In genomic region chr3:49699951-49700350, GRCm38 (mm10) we compare ENCODE assay signal across 23 mouse cellular contexts. TPM values are rescaled to one million over a fixed set of nuclear protein-coding genes. Genes with fewer than 3 reads are reported as not detected.
A peak's percentile ranks its signal among the peaks of the same experiment; 100 is the strongest.
DNase-seq lines count a peak whose midpoint lies in the region; ATAC-seq and TF ChIP-seq lines count a peak whose summit lies in the region.
"Had no signal": no experiment of that assay in that cellular context is flagged by ENCODE, and none has a peak within 500 bp of the region (broad histone marks: within the 10 kb centered on the region; RNA-seq: fewer than 3 reads in every experiment).

No protein-coding gene starts in this region.

- TF ChIP-seq CTCF in brain, embryonic 14.5 days (IDR thresholded peaks at IDR 0.05; ENCODE audit: borderline replicate concordance, extremely low read depth, insufficient read depth, insufficient read length), result no peak

- H3K9me3 ChIP-seq in neural tube, embryonic 11.5 days (ENCODE audit: control insufficient read depth, low read length), result no peaks in the 10 kb centered on the region
- H3K9me3 ChIP-seq: embryonic facial prominence, embryonic 15.5 days; hindbrain, embryonic 12.5 days; hindbrain, embryonic 15.5 days had no signal

- H3K27ac ChIP-seq in neural tube, embryonic 11.5 days (ENCODE audit: low read depth, low read length), result no peak overlapping the region
- H3K27ac ChIP-seq: embryonic facial prominence, embryonic 15.5 days; hindbrain, embryonic 12.5 days; hindbrain, embryonic 15.5 days had no signal

- DNase-seq in neural tube, embryonic 11.5 days (ENCODE audit: low spot score), result peak; percentile 11
- DNase-seq in neural tube, embryonic 10.5 days (ENCODE audit: extremely low spot score, low spot score), result no peak
- DNase-seq in brain, embryonic 14.5 days (ENCODE audit: low read depth), result peak; percentile 40
- peak; percentile 17 for DNase-seq in embryo, embryonic 11 days
- peak; percentile 65 for DNase-seq in mesoderm, embryonic 11.5 days (ENCODE audit: low read depth, low spot score)
- DNase-seq in lung, postnatal 14 days, result no peak
- no peak for DNase-seq in layer of hippocampus, adult 9-10 months (ENCODE audit: low spot score)
- DNase-seq: adrenal gland, adult 8-10 months; adrenal gland, postnatal 25 days; cerebellum, adult 18-20 months; cerebellum, adult 9-10 months; cerebellum, postnatal 14 days; forebrain, postnatal 0 days; gastrocnemius, postnatal 10 days; heart, adult 11 months had no signal

- H3K4me3 ChIP-seq in neural tube, embryonic 11.5 days (ENCODE audit: low read depth, low read length), result no peak overlapping the region
- H3K4me3 ChIP-seq: embryonic facial prominence, embryonic 15.5 days; hindbrain, embryonic 12.5 days; hindbrain, embryonic 15.5 days had no signal

- H3K36me3 ChIP-seq in neural tube, embryonic 11.5 days (ENCODE audit: control insufficient read depth, insufficient read depth, low read length), result no peaks in the 10 kb centered on the region
- H3K36me3 ChIP-seq: embryonic facial prominence, embryonic 15.5 days; hindbrain, embryonic 12.5 days; hindbrain, embryonic 15.5 days had no signal

- ATAC-seq in neural tube, embryonic 11.5 days (ENCODE audit: insufficient read depth, low FRiP score, low TSS enrichment), result peak; percentile 63
- ATAC-seq: activated CD4-positive, CD25-positive, alpha-beta regulatory T cell, adult 4 months; CD4-positive, CD25-positive, alpha-beta regulatory T cell, adult 4 months; forebrain, embryonic 14.5 days; forebrain, postnatal 0 days; intestine, postnatal 0 days had no signal

- 9% methylated on average over 2 of the region's 2 CpGs for WGBS in neural tube, embryonic 11.5 days

- no peaks in the 10 kb centered on the region for H3K27me3 ChIP-seq in neural tube, embryonic 11.5 days (ENCODE audit: control insufficient read depth, insufficient read depth, low read length)
- H3K27me3 ChIP-seq: embryonic facial prominence, embryonic 15.5 days; hindbrain, embryonic 12.5 days; hindbrain, embryonic 15.5 days had no signal

- no peak overlapping the region for H3K4me2 ChIP-seq in neural tube, embryonic 11.5 days (ENCODE audit: low read depth)
- H3K4me2 ChIP-seq: embryonic facial prominence, embryonic 15.5 days; heart, embryonic 11.5 days; hindbrain, embryonic 12.5 days; hindbrain, embryonic 15.5 days had no signal

- TF ChIP-seq POLR2A in brain, embryonic 14.5 days (IDR thresholded peaks at IDR 0.05; ENCODE audit: borderline replicate concordance, extremely low read depth, insufficient read depth, insufficient read length, poor library complexity, severe bottlenecking), result no peak

- no peak overlapping the region for H3K9ac ChIP-seq in neural tube, embryonic 11.5 days (ENCODE audit: low read length)
- H3K9ac ChIP-seq: embryonic facial prominence, embryonic 15.5 days; forebrain, postnatal 0 days; hindbrain, embryonic 12.5 days; hindbrain, embryonic 15.5 days had no signal

- H3K4me1 ChIP-seq in neural tube, embryonic 11.5 days (ENCODE audit: control insufficient read depth, insufficient read depth, low read length), result 0 out of 2 replicates have a peak, but pooled peaks cover 3% of the 10 kb centered on the region
- H3K4me1 ChIP-seq: embryonic facial prominence, embryonic 15.5 days; hindbrain, embryonic 15.5 days had no signal

RNA-seq across cellular contexts. Expression of gene Pcdh18, which starts 57.2 kb away (rescaled TPM):
- 73.4 and 78.7 TPM in 2 replicates for polyA plus RNA-seq in neural tube, embryonic 11.5 days (2014; fragmentation: Nextera tagmentation; extraction: Ambion mirVana)
- polyA plus RNA-seq in brain, embryonic 14.5 days (2012; rRNA removed), result 18.8 and 25.5 TPM in 2 replicates
- polyA plus RNA-seq: activated CD4-positive, CD25-positive, alpha-beta regulatory T cell, adult 4 months; CD4-positive, CD25-positive, alpha-beta regulatory T cell, adult 4 months had no signal

Comparison
In these comparisons a context has a peak if more than half of its experiments do, and no peak if none do; other contexts are left out.
1. DNase-seq: peak in neural tube, embryonic 11.5 days (single experiment), brain, embryonic 14.5 days (single experiment), embryo, embryonic 11 days (single experiment) and mesoderm, embryonic 11.5 days (single experiment); none in neural tube, embryonic 10.5 days (single experiment), lung, postnatal 14 days (single experiment) and layer of hippocampus, adult 9-10 months (single experiment).